Mouse (Mus musculus) C2C12 (cell line): ENCODE data around the gene Ccdc116. TPM values are rescaled to one million over a fixed set of nuclear protein-coding genes. Genes with fewer than 3 reads are reported as not detected.
A peak's percentile ranks its signal among the peaks of the same experiment; 100 is the strongest.

Source experiments
- H3K27me3 ChIP-seq: one replicate; pipeline ENCODE4 v1.6.1; 2011; ENCODE audit not compliant: control insufficient read depth, insufficient read depth, insufficient read length
- H3K36me3 ChIP-seq: one replicate; pipeline ENCODE4 v1.6.1; 2011; ENCODE audit not compliant: control insufficient read depth, insufficient read depth
- H3K4me3 ChIP-seq: one replicate; pipeline ENCODE4 v1.5.1; 2011; ENCODE audit warnings: mild to moderate bottlenecking, control low read depth; ENCODE audit not compliant: poor library complexity, insufficient read depth, severe bottlenecking
- H3K79me2 ChIP-seq: one replicate; pipeline ENCODE4 v1.6.1; 2011; ENCODE audit not compliant: control insufficient read depth, insufficient read depth
- H3K79me3 ChIP-seq: one replicate; pipeline ENCODE4 v1.6.1; 2011; ENCODE audit warnings: low read depth, control low read depth
- H3ac ChIP-seq: one replicate; pipeline ENCODE3; 2011; ENCODE audit warnings: low read depth; ENCODE audit not compliant: control insufficient read depth, insufficient read length
- CEBPB ChIP-seq: IDR thresholded peaks from one replicate; pipeline ENCODE4 v1.6.1; 2011; ENCODE audit warnings: low read depth, mild to moderate bottlenecking, control low read depth, moderate library complexity
- CTCF ChIP-seq: IDR thresholded peaks from one replicate; pipeline ENCODE4 v1.5.1; 2011; ENCODE audit not compliant: control insufficient read depth, insufficient read depth, insufficient read length
- FOSL1 ChIP-seq: IDR thresholded peaks from one replicate; pipeline ENCODE4 v1.8.0; 2011; ENCODE audit warnings: mild to moderate bottlenecking, low read length; ENCODE audit not compliant: poor library complexity, insufficient read depth, severe bottlenecking
- MAX ChIP-seq: IDR thresholded peaks from one replicate; pipeline ENCODE4 v1.6.1; 2011; ENCODE audit warnings: mild to moderate bottlenecking, control low read depth
- MYOD1 ChIP-seq: IDR thresholded peaks from one replicate; pipeline ENCODE4 v1.6.1; 2011; ENCODE audit warnings: low read depth; ENCODE audit not compliant: control insufficient read depth, insufficient read length
- MYOG ChIP-seq: IDR thresholded peaks from one replicate; pipeline ENCODE4 v1.6.1; 2011; ENCODE audit not compliant: control insufficient read depth, insufficient read length; ENCODE audit errors: extremely low read depth
- USF1 ChIP-seq: IDR thresholded peaks from one replicate; pipeline ENCODE4 v1.6.1; 2011; ENCODE audit warnings: low read depth, mild to moderate bottlenecking, control low read depth, moderate library complexity
- polyA plus RNA-seq: library from polyadenylated mRNA; unstranded; fragments of >200 nt; fragmentation: generic; extraction: Trizol; gene quantifications from one replicate; pipeline ENCODE4 v1.2.1, GENCODE M21; 2012; ENCODE audit warnings: missing spikeins

Ccdc116 gene
- polyA plus RNA-seq, 1 experiment: 0.18 TPM

- Histone ChIP-seq H3K4me3 (no peak overlapping the region), H3ac (no peak overlapping the region), H3K79me2 (no peaks in the 10 kb centered on the region), H3K36me3 (no peaks in the 10 kb centered on the region), H3K79me3 (no peaks in the 10 kb centered on the region), H3K27me3 (no peaks in the 10 kb centered on the region)
- TF ChIP-seq MYOG: no peak
- no peak for TF ChIP-seq CEBPB
- no peak for TF ChIP-seq MYOD1
- no peak for TF ChIP-seq CTCF
- no peak for TF ChIP-seq FOSL1
- no peak for TF ChIP-seq USF1
- no peak for TF ChIP-seq MAX
Measured at GRCm38 (mm10) chr16:17137355-17137754, 9.7 kb downstream of the Ccdc116 start.

GRCm38 (mm10) chr16:17132906-17133200 lies 14.2 kb downstream of the Ccdc116 start:
- H3ac ChIP-seq: no peak overlapping the region
- TF ChIP-seq CTCF (no peak), MYOG (no peak), MYOD1 (no peak), MAX (no peak)
- peak overlapping the region; percentile 21 for H3K4me3 ChIP-seq
- no peaks in the 10 kb centered on the region for H3K27me3 ChIP-seq
- H3K79me3 ChIP-seq: no peaks in the 10 kb centered on the region
- no peaks in the 10 kb centered on the region for H3K36me3 ChIP-seq
- H3K79me2 ChIP-seq: peaks cover 10% of the 10 kb centered on the region

- no peak for TF ChIP-seq USF1
- TF ChIP-seq MAX: no peak
- TF ChIP-seq CEBPB: no peak
- H3ac ChIP-seq: peak within 1 kb of the TSS; percentile 73
- H3K4me3 ChIP-seq: peak within 1 kb of the TSS; percentile 59
- H3K79me2 ChIP-seq: peaks cover 10% of the 10 kb centered on the region
- H3K27me3 ChIP-seq: no peaks in the 10 kb centered on the region
- no peaks in the 10 kb centered on the region for H3K79me3 ChIP-seq
- no peaks in the 10 kb centered on the region for H3K36me3 ChIP-seq
Measured at GRCm38 (mm10) chr16:17132089-17132905, 14.7 kb downstream of the Ccdc116 start, which contains the start of gene Sdf2l1. TSS of gene Sdf2l1 (minus strand) at chr16:17132383.

GRCm38 (mm10) chr16:17131191-17132088 lies 15.6 kb downstream of the Ccdc116 start:
- no peaks in the 10 kb centered on the region for H3K27me3 ChIP-seq
- peaks cover 10% of the 10 kb centered on the region for H3K79me2 ChIP-seq
- H3K79me3 ChIP-seq: no peaks in the 10 kb centered on the region
- H3K36me3 ChIP-seq: no peaks in the 10 kb centered on the region
- TF ChIP-seq MYOD1 (no peak), CTCF (peak; percentile 29), USF1 (no peak), MYOG (no peak)
- peak overlapping the region; percentile 73 for H3ac ChIP-seq
- peak overlapping the region; percentile 59 for H3K4me3 ChIP-seq

GRCm38 (mm10) chr16:17127292-17127691 lies 19.7 kb downstream of the Ccdc116 start:
- no peak overlapping the region for H3K4me3 ChIP-seq
- peaks cover 31% of the 10 kb centered on the region for H3K79me2 ChIP-seq
- H3K36me3 ChIP-seq: peaks cover 7% of the 10 kb centered on the region
- H3K27me3 ChIP-seq: no peaks in the 10 kb centered on the region
- no peak overlapping the region for H3ac ChIP-seq
- peaks cover 3% of the 10 kb centered on the region for H3K79me3 ChIP-seq
- peak; percentile 62 for TF ChIP-seq CTCF
- TF ChIP-seq USF1: no peak

- peaks cover 23% of the 10 kb centered on the region for H3K36me3 ChIP-seq
- TF ChIP-seq MAX: peak; percentile 60
- peak; percentile 48 for TF ChIP-seq CEBPB
- no peak for TF ChIP-seq MYOD1
- H3K79me3 ChIP-seq: peaks cover 3% of the 10 kb centered on the region
- peak within 1 kb of the TSS; percentile 95 for H3ac ChIP-seq
- no peaks in the 10 kb centered on the region for H3K27me3 ChIP-seq
- peaks cover 21% of the 10 kb centered on the region for H3K79me2 ChIP-seq
- H3K4me3 ChIP-seq: peak within 1 kb of the TSS; percentile 42
Measured at GRCm38 (mm10) chr16:17124871-17125520, 22.0 kb downstream of the Ccdc116 start, which contains the start of gene 2610318N02Rik. TSS of gene 2610318N02Rik (minus strand) at chr16:17125167.
